Mouse (Mus musculus) urinary bladder, postnatal 14 days (tissue): ENCODE measurements around the gene Dbf4.

Experiments
- DNase-seq: peaks from one replicate; pipeline ENCODE4 v3.0.0; 2021; ENCODE audit warnings: low spot score

Dbf4 gene

GRCm38 (mm10) chr5:8366771-8367613 lies 55.5 kb downstream of the Dbf4 start:
- DNase-seq, result no peak

DNA sequence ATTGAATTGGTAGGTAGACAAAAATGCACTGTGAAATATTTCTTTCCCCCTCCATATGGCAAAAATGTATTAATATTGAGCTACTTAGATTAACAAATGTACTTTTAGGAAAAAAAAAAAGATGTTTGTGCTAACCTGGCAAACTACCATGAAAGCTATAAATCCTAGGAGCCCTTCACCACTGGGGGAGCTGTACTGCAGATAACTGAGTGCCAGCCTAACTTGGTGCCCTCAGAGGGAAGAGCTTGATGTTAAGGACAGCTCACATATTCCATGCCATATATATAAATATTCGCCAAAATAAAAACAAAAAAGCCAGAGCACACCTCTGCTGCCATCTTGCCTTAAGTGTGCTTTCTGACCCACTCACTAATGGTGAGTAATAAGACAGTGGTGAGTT lies 60.2 kb downstream of the Dbf4 start:
- no peak for DNase-seq

DNA sequence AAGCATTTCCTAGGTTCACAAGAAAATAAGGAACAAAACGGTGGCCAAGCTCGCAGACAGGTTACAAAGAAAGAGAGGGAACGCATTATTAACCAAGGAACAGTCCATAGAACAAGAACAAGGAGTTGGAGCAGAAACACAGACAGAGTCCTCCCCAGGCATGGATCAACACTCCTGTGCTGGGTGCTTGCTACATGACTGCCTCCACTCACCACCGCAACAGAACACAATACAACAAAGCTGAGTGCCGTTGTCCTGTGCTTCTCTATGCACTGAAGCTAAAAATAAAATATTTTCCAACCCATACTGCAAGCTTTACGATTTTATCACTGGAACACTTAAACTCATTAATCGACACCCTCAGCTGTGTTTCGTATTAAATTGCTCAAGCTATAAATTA lies 64.8 kb downstream of the Dbf4 start:
- no peak for DNase-seq

GRCm38 (mm10) chr5:8356885-8357651 lies 65.4 kb downstream of the Dbf4 start:
- DNase-seq, result no peak

GRCm38 (mm10) chr5:8356326-8356725 lies 66.2 kb downstream of the Dbf4 start:
- no peak for DNase-seq

GRCm38 (mm10) chr5:8349557-8349956 lies 73.0 kb downstream of the Dbf4 start:
- no peak for DNase-seq
